Mouse (Mus musculus): ENCODE data around the gene Otulin.

The Otulin gene

GRCm38 (mm10) chr15:27553554-27553953, 76.9 kb downstream of the Otulin start:
- intact Hi-C loops (cut with DNase I), result no loop called here

GRCm38 (mm10) chr15:27552129-27552700, 78.3 kb downstream of the Otulin start:
- intact Hi-C loops (cut with DNase I), result no loop called here

GRCm38 (mm10) chr15:27551117-27552114, 79.1 kb downstream of the Otulin start:
- intact Hi-C loops (cut with DNase I), result no loop called here

GRCm38 (mm10) chr15:27550358-27550992, 80.0 kb downstream of the Otulin start:
- intact Hi-C loops (cut with DNase I), result no loop called here

- intact Hi-C loops (cut with DNase I), result no loop called here
These were observed 80.6 kb downstream of the Otulin start for GRCm38 (mm10) chr15:27549878-27550277.

GRCm38 (mm10) chr15:27549071-27549470, 81.4 kb downstream of the Otulin start:
- intact Hi-C loops (cut with DNase I), result no loop called here

GRCm38 (mm10) chr15:27548110-27548509, 82.4 kb downstream of the Otulin start:
- intact Hi-C loops (cut with DNase I), result no loop called here

- intact Hi-C loops (cut with DNase I), result no loop called here
These were observed 85.3 kb downstream of the Otulin start for GRCm38 (mm10) chr15:27545203-27545602.

DNA sequence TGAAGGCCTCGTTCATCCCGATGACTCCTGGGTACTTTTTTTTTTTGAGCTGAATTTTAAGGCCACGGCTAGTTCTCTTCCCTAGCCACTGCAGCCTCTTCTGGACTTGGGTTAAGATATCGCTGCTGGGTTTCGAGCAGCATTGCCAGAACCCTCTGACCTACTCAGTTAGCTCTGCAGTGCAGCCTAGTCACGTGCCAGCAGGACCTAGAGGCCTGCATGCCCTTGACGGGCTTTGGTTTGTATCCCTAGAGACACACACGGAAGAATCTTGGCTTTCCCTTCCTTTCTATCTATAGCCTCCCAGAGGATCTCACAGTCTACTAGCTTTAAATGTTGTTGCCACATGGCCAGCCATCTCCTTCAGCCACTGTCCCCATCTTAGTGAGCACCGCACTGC, 90.7 kb downstream of the Otulin start:
- intact Hi-C loops (cut with DNase I), result no loop called here

DNA sequence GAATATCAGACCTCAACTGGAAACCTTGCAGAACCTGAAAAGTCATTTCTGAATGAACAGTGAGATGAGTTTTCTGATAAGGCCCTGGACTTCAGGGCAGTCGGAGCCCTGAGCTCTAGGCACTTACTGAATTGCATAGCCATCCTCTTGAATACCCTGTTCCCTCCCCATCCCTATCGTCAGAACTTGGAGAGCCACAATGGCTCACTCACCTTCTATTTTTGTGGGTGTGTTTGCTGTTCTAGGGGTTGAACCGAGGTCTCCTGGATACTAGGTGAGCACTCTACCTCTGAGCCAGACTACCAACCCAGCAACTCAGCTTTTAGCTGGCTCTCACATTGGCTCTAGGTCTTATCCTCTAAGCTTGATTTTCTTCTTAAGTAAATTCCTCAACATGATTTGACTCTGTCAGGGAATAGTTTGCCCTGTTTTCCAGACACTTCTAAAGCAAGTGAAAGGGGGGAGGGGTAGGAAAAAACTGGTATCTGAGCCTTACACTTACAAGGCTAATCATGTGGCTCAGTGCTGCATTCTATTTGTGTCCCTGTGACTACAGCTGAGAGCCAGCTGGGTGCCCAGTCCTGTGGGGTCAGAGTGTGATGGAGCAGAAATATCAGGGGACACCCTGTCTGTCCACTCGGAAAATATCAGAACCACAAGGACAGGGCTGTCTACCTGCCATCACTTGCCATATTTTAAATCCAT, 92.8 kb downstream of the Otulin start:
- intact Hi-C loops (cut with DNase I), result no loop called here

DNA sequence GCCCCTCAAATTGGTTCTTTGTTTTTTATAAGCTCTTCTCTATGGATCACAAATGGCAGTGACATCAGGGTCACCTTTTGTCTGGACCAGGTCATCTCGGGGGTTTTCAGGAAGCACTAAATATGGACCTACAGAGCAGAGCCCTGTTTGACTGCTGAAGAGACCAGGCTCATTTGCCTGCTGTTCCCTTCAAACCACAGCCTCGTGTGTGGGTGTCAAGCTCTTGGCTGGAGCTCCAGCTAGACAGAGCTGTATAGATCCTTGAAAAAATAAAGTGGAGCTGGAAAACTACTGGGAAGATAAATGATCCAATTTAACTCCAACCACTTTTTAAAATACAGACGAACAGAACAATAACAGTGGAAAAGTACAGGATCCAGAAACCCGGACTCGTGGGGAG, 93.7 kb downstream of the Otulin start:
- intact Hi-C loops (cut with DNase I), result no loop called here

DNA sequence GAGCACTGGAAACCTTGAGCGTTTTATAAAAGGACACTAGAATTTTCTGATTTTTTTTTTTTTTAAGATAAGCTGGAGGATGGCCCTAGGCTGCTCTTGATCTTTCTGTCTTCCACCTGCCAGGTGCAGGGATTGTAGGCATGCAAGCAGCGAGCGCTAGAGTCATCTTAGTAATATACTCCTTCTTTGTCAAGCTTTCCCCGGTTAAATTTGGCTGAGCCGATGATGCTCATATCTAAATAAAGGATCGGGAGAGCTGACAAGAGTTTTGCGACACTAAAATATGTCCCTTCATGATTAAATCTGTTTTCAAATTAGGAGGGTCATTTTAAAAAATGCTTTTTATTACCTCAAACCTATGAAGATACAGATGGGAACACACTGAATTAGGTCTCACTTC, 94.3 kb downstream of the Otulin start:
- intact Hi-C loops (cut with DNase I), result no loop called here

DNA sequence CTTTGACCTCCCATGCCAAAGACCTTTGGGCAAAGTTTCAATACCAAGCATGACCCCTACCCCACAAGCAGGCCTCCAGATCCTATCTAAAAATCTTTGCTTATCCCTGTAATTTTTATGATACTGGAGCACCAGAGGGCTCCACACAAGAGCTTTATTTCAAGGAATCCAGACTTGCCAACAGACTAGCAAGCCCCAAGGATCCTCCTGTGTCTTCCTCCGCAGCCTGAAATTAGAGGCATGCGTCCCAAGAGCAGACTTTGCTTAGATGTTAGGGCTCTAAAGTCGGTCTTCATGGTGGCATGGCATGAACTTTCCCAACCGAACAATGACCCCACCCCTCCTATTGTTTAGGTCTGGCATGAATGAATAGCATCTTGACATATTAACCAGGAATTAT, 94.8 kb downstream of the Otulin start:
- intact Hi-C loops (cut with DNase I), result no loop called here

GRCm38 (mm10) chr15:27533036-27533435, 97.5 kb downstream of the Otulin start:
- intact Hi-C loops (cut with DNase I), result no loop called here

- intact Hi-C loops (cut with DNase I), result no loop called here
These were observed 100.5 kb downstream of the Otulin start for GRCm38 (mm10) chr15:27530023-27530422.

GRCm38 (mm10) chr15:27528896-27529295, 101.6 kb downstream of the Otulin start:
- intact Hi-C loops (cut with DNase I), result no loop called here

GRCm38 (mm10) chr15:27525233-27526005, 105.1 kb downstream of the Otulin start:
- intact Hi-C loops (cut with DNase I), result no loop called here

- intact Hi-C loops (cut with DNase I), result no loop called here
These were observed 110.6 kb downstream of the Otulin start for GRCm38 (mm10) chr15:27519857-27520256.

- intact Hi-C loops (cut with DNase I), result no loop called here
These were observed 112.5 kb downstream of the Otulin start for GRCm38 (mm10) chr15:27518026-27518425.

DNA sequence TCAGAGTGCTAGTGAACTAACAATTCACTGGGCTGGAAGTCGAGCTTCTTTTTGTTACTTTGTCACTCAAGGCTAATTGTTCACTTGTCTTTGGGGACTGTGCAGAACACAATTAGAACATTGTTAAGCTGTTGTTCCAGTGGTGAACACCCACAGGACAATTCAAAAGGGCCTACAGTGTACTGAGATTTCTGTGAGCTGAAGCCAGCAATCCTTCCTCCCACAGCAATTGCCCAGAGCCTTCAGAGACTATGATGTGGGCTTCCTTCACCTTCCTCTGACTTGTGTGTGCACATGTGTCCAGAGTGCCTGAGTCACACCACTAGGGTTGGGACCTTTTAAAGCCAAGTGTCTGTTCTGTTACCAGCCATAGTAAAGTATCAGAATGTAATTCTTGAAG, 113.6 kb downstream of the Otulin start:
- intact Hi-C loops (cut with DNase I), result no loop called here

DNA sequence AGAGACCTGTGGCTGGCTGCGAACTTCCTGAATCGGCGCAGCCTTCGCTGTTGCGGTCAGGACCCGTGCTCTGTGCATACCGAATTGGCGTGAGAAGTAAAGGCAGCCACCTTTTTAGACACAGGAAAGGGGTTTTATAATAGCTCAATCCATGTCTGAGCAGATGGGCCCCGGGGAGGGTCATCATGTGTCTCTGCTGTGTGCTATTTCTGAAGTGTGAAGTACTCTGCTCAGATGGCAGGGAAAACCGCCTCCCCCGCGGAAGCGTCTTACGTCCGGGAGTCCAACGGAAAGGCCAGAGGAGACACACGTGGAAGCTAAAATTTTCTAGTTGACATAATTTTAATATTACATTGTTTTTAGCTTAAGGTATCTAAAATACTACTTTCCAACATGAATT, 121.5 kb downstream of the Otulin start:
- intact Hi-C loops (cut with DNase I), result no loop called here
